Mouse (Mus musculus) erythroblast, embryonic 14.5 days (primary cell): ENCODE measurements around the gene Ugt3a1. TPM values are rescaled to one million over a fixed set of nuclear protein-coding genes. Genes with fewer than 3 reads are reported as not detected.
"Not testable (repeated sequence)": the region's sequence is repeated elsewhere in the genome, so short reads cannot be mapped to it uniquely, and the experiment has no call there.

Experiments
- H3K27me3 ChIP-seq: 2 replicates; pipeline ENCODE4 v1.6.1; 2012; ENCODE audit warnings: inconsistent platforms; ENCODE audit not compliant: control insufficient read depth
- H3K36me3 ChIP-seq: 2 replicates; pipeline ENCODE4 v1.6.1; 2012; ENCODE audit warnings: mild to moderate bottlenecking, inconsistent platforms; ENCODE audit not compliant: control insufficient read depth
- H3K4me1 ChIP-seq: 2 replicates; pipeline ENCODE4 v1.6.1; 2012; ENCODE audit warnings: inconsistent platforms; ENCODE audit not compliant: control insufficient read depth
- H3K4me3 ChIP-seq: replicated peaks from 2 replicates; pipeline ENCODE3; 2012; ENCODE audit warnings: moderate library complexity, mild to moderate bottlenecking, inconsistent platforms
- H3K9me3 ChIP-seq: 2 replicates; pipeline ENCODE4 v1.6.1; 2012; ENCODE audit warnings: low read length, inconsistent platforms, mixed read lengths; ENCODE audit not compliant: control insufficient read depth
- GATA1 ChIP-seq: IDR thresholded peaks from 2 replicates; pipeline ENCODE4 v1.6.1; 2012; ENCODE audit warnings: low read length, inconsistent platforms, mixed read lengths
- TAL1 ChIP-seq: IDR thresholded peaks from 3 replicates; pipeline ENCODE4 v1.6.1; 2012; ENCODE audit warnings: low read length, inconsistent platforms, mixed read lengths
- polyA plus RNA-seq: library from polyadenylated mRNA; stranded (reverse); fragments of >175 nt; gene quantifications from 2 replicates; pipeline ENCODE4 v1.2.3, GENCODE M21; 2012

Ugt3a1 gene
- not detected in 2 replicates for polyA plus RNA-seq

- no peaks in the 10 kb centered on the region for H3K9me3 ChIP-seq
- peaks cover 1% of the 10 kb centered on the region for H3K4me1 ChIP-seq
- no peaks in the 10 kb centered on the region for H3K36me3 ChIP-seq
- no peak for TF ChIP-seq TAL1
- no peak for TF ChIP-seq GATA1
- H3K4me3 ChIP-seq, result no peak within 1 kb of the TSS
- no peaks in the 10 kb centered on the region for H3K27me3 ChIP-seq
These were observed at the start of gene Ugt3a1 for GRCm38 (mm10) chr15:9276838-9277295. Ugt3a1 (plus strand) TSS chr15:9276888.

GRCm38 (mm10) chr15:9230917-9231316 lies 45.8 kb upstream of the Ugt3a1 start:
- not testable (repeated sequence) for H3K27me3 ChIP-seq, H3K4me3 ChIP-seq, H3K36me3 ChIP-seq, H3K4me1 ChIP-seq, H3K9me3 ChIP-seq

- TF ChIP-seq TAL1 (no peak), GATA1 (no peak)
- H3K36me3 ChIP-seq, result no peaks in the 10 kb centered on the region
- H3K27me3 ChIP-seq, result no peaks in the 10 kb centered on the region
- no peak overlapping the region for H3K4me3 ChIP-seq
- no peaks in the 10 kb centered on the region for H3K4me1 ChIP-seq
- no peaks in the 10 kb centered on the region for H3K9me3 ChIP-seq
These were observed 30.3 kb upstream of the Ugt3a1 start for GRCm38 (mm10) chr15:9246345-9246744.

GRCm38 (mm10) chr15:9252891-9253290 lies 23.8 kb upstream of the Ugt3a1 start:
- no peaks in the 10 kb centered on the region for H3K36me3 ChIP-seq
- TF ChIP-seq GATA1 (no peak), TAL1 (no peak)

GRCm38 (mm10) chr15:9260621-9261020 lies 16.1 kb upstream of the Ugt3a1 start:
- Histone ChIP-seq H3K4me3 (no peak overlapping the region), H3K36me3 (no peaks in the 10 kb centered on the region), H3K4me1 (no peaks in the 10 kb centered on the region), H3K27me3 (no peaks in the 10 kb centered on the region), H3K9me3 (no peaks in the 10 kb centered on the region)
- TF ChIP-seq TAL1 (no peak), GATA1 (no peak)

More at GRCm38 (mm10) chr15:9252891-9253290, 23.8 kb upstream of the Ugt3a1 start:
- H3K4me3 ChIP-seq, result no peak overlapping the region
- H3K4me1 ChIP-seq, result no peaks in the 10 kb centered on the region
- no peaks in the 10 kb centered on the region for H3K27me3 ChIP-seq
- no peaks in the 10 kb centered on the region for H3K9me3 ChIP-seq

- Histone ChIP-seq H3K27me3 (no peaks in the 10 kb centered on the region), H3K4me1 (peaks cover 2% of the 10 kb centered on the region), H3K36me3 (no peaks in the 10 kb centered on the region), H3K9me3 (no peaks in the 10 kb centered on the region), H3K4me3 (no peak overlapping the region)
- TF ChIP-seq TAL1 (no peak), GATA1 (no peak)
These were observed 4.8 kb upstream of the Ugt3a1 start for GRCm38 (mm10) chr15:9271876-9272275.

- Histone ChIP-seq H3K4me1 (no peaks in the 10 kb centered on the region), H3K36me3 (no peaks in the 10 kb centered on the region), H3K27me3 (no peaks in the 10 kb centered on the region), H3K9me3 (no peaks in the 10 kb centered on the region), H3K4me3 (no peak overlapping the region)
- TF ChIP-seq GATA1 (no peak), TAL1 (no peak)
These were observed 2.3 kb downstream of the Ugt3a1 start for GRCm38 (mm10) chr15:9279026-9279425.

GRCm38 (mm10) chr15:9279596-9279995 lies 2.9 kb downstream of the Ugt3a1 start:
- TF ChIP-seq TAL1, result no peak
- no peak for TF ChIP-seq GATA1
- Histone ChIP-seq H3K4me3 (no peak overlapping the region), H3K27me3 (no peaks in the 10 kb centered on the region), H3K4me1 (no peaks in the 10 kb centered on the region), H3K9me3 (no peaks in the 10 kb centered on the region), H3K36me3 (no peaks in the 10 kb centered on the region)

GRCm38 (mm10) chr15:9283165-9283564 lies 6.5 kb downstream of the Ugt3a1 start:
- no peaks in the 10 kb centered on the region for H3K36me3 ChIP-seq
- H3K4me1 ChIP-seq, result no peaks in the 10 kb centered on the region
- no peaks in the 10 kb centered on the region for H3K9me3 ChIP-seq
- no peak overlapping the region for H3K4me3 ChIP-seq
- H3K27me3 ChIP-seq, result no peaks in the 10 kb centered on the region
- TF ChIP-seq GATA1 (no peak), TAL1 (no peak)

GRCm38 (mm10) chr15:9289660-9290059 lies 13.0 kb downstream of the Ugt3a1 start:
- TF ChIP-seq GATA1 (no peak), TAL1 (no peak)
- no peaks in the 10 kb centered on the region for H3K27me3 ChIP-seq

More at GRCm38 (mm10) chr15:9289660-9290059, 13.0 kb downstream of the Ugt3a1 start:
- Histone ChIP-seq H3K36me3 (no peaks in the 10 kb centered on the region), H3K4me1 (no peaks in the 10 kb centered on the region), H3K4me3 (no peak overlapping the region), H3K9me3 (no peaks in the 10 kb centered on the region)
